Mouse (Mus musculus): Measurements from ENCODE around the gene Tceal3. TPM values are rescaled to one million over a fixed set of nuclear protein-coding genes. Genes with fewer than 3 reads are reported as not detected.
"Not testable (repeated sequence)": the region's sequence is repeated elsewhere in the genome, so short reads cannot be mapped to it uniquely, and the experiment has no call there.

Gene Tceal3
- 11.0 and 13.0 TPM in 2 replicates for polyA plus RNA-seq (2015; fragmentation: Nextera tagmentation; extraction: Ambion mirVana)

DNA sequence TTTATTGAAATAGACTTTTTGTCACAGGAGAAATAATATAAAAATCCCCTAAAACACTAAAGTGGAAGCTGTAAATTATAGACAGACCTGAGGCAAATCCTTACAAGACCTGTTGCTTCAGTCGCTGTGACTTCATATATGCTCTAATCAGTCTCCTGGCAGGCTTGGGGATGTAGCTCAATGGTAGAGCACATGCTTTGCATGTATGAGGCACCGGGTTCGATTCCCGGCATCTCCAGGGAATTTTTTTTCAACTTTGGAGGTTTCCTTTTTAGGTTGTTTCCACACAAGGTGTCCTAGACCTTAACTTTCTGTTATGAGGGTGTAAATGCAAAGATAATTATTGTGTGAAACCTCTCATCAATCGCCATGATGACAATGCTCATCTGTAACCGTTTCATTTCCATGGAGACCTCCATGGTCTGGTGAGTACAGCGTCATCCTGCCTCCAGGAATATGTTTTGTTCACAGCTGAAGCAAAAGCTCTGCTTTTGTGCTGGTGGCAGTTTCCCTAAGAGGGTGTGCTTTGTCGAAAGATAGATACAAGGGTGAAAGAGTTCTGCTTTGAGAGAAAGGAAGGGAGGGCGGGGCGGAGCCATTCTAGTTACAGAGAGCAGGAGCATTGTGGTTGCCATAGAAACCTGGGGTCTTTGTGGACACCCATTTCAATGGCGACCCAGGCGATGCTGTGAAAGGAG is at the start of gene Tceal3:
Tceal3 (plus strand) TSS at position 644 of the 698 bp plus-strand sequence.
- no peak within 1 kb of the TSS for H3K9ac ChIP-seq (ENCODE audit: low read length)
- no peaks in the 10 kb centered on the region for H3K9me3 ChIP-seq (ENCODE audit: control insufficient read depth, low read length)
- H3K36me3 ChIP-seq (ENCODE audit: control insufficient read depth, insufficient read depth, low read length) = no peaks in the 10 kb centered on the region
- H3K27ac ChIP-seq (ENCODE audit: low read length) = no peak within 1 kb of the TSS
- WGBS = 52% methylated on average over 12 of the region's 12 CpGs
- H3K27me3 ChIP-seq (ENCODE audit: control insufficient read depth, insufficient read depth, low read depth, low read length) = no peaks in the 10 kb centered on the region
- no peak within 1 kb of the TSS for H3K4me2 ChIP-seq (ENCODE audit: low read depth, low read length)
- H3K4me1 ChIP-seq (replicated peaks; ENCODE audit: control insufficient read depth, insufficient read depth, low read length) = no peaks in the 10 kb centered on the region
- ATAC-seq (ENCODE audit: low read depth) = no peak
- no peak within 1 kb of the TSS for H3K4me3 ChIP-seq (ENCODE audit: low read length)

DNA sequence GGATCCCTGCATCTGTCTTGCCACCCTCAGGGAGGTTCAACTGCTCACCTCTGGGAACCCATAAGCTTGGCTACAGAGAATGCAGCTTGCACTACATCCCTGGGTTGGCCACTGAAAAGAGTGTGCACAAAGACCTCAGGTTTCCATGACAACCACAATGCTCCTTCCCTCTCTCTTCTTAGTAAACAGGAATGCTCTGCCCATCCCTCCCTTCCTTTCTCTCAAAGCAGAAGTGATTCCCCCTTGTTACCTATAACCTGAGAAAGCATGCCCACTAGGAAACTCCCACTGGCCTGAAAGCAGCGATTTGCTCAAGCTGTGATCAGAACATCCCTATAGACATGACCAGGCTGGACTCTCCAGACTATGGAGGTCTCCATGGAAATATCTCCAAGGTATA is 46.7 kb upstream of the Tceal3 start, which contains the start of gene Kir3dl2:
Kir3dl2 (minus strand) TSS at position 101 of the 400 bp plus-strand sequence.
- not testable (repeated sequence) for H3K4me2 ChIP-seq (ENCODE audit: low read depth, low read length); H3K36me3 ChIP-seq (ENCODE audit: control insufficient read depth, insufficient read depth, low read length); H3K27me3 ChIP-seq (ENCODE audit: control insufficient read depth, insufficient read depth, low read depth, low read length); H3K9me3 ChIP-seq (ENCODE audit: control insufficient read depth, low read length); H3K4me3 ChIP-seq (ENCODE audit: low read length); ATAC-seq (ENCODE audit: low read depth); H3K27ac ChIP-seq (ENCODE audit: low read length); H3K9ac ChIP-seq (ENCODE audit: low read length); H3K4me1 ChIP-seq (replicated peaks; ENCODE audit: control insufficient read depth, insufficient read depth, low read length)
- 72% methylated on average over 1 of the region's 1 CpGs for WGBS

DNA sequence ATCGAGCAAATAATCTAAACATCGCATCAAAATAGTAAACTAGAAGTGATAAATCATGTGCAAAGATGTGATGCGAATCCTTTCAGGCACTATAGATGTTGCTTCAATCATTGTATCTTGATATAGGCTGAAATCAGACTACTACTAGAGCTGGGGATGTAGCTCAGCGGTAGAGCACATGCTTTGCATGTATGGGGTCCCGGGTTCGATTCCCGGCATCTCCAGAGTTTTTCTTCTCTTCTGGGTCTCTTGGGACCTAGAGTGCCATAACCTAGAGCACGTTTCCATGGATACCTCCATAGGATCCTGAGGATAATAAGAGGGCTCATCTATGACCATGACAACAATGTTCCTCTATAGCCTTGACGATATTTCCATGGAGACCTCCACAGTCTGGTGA is 21.5 kb upstream of the Tceal3 start:
- not testable (repeated sequence) for H3K9ac ChIP-seq (ENCODE audit: low read length); H3K27ac ChIP-seq (ENCODE audit: low read length); ATAC-seq (ENCODE audit: low read depth); H3K4me2 ChIP-seq (ENCODE audit: low read depth, low read length); H3K36me3 ChIP-seq (ENCODE audit: control insufficient read depth, insufficient read depth, low read length); H3K27me3 ChIP-seq (ENCODE audit: control insufficient read depth, insufficient read depth, low read depth, low read length); H3K4me3 ChIP-seq (ENCODE audit: low read length); H3K4me1 ChIP-seq (replicated peaks; ENCODE audit: control insufficient read depth, insufficient read depth, low read length); H3K9me3 ChIP-seq (ENCODE audit: control insufficient read depth, low read length)
- 81% methylated on average over 9 of the region's 9 CpGs for WGBS

DNA sequence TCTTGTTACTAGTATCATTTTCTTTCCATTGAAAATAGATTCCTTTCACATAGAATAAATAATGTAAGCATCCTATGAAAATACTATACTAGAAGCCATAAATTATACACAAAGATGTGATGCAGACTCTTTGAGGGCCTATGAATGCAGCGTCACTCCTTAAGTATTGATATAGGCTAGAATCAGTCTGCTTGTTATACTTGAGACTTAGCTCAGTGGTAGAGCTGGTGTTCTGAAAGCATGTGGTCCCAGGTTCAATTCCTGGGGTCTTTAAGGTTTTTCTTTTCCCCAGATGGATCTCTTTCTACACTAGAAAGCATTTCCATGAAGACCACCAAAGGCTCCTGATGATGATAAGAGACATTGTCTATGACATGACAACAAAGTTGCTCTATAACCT is 6.0 kb upstream of the Tceal3 start:
- Histone ChIP-seq H3K9me3 (ENCODE audit: control insufficient read depth, low read length) (no peaks in the 10 kb centered on the region), H3K36me3 (ENCODE audit: control insufficient read depth, insufficient read depth, low read length) (no peaks in the 10 kb centered on the region), H3K4me1 (replicated peaks; ENCODE audit: control insufficient read depth, insufficient read depth, low read length) (no peaks in the 10 kb centered on the region), H3K4me2 (ENCODE audit: low read depth, low read length) (no peak overlapping the region), H3K4me3 (ENCODE audit: low read length) (no peak overlapping the region), H3K9ac (ENCODE audit: low read length) (no peak overlapping the region), H3K27ac (ENCODE audit: low read length) (no peak overlapping the region), H3K27me3 (ENCODE audit: control insufficient read depth, insufficient read depth, low read depth, low read length) (no peaks in the 10 kb centered on the region)
- ATAC-seq (ENCODE audit: low read depth) = no peak
- WGBS = 88% methylated on average over 1 of the region's 1 CpGs

DNA sequence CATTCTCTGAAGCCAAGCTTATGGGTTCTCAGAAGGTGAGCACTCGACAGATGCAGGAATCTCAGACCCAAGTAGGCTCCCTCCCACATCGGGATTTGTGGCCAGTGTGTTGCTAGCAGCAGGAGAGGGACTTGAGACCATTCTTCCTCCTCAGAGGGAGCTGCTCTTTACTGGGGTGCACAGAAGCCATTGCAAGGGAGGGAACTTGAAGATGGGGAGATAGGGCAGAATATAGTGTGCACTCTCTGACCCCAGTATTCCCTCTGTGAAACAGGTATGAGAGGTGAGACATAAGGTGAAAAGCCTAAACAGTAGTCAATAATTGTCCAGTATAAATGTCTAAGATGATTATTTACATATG is 235 bp downstream of the Tceal3 start:
- H3K27ac ChIP-seq (ENCODE audit: low read length) = no peak overlapping the region
- no peak overlapping the region for H3K4me3 ChIP-seq (ENCODE audit: low read length)
- no peak overlapping the region for H3K9ac ChIP-seq (ENCODE audit: low read length)
- no peak for ATAC-seq (ENCODE audit: low read depth)
- no peaks in the 10 kb centered on the region for H3K27me3 ChIP-seq (ENCODE audit: control insufficient read depth, insufficient read depth, low read depth, low read length)
- no peak overlapping the region for H3K4me2 ChIP-seq (ENCODE audit: low read depth, low read length)
- H3K4me1 ChIP-seq (replicated peaks; ENCODE audit: control insufficient read depth, insufficient read depth, low read length) = no peaks in the 10 kb centered on the region
- no peaks in the 10 kb centered on the region for H3K9me3 ChIP-seq (ENCODE audit: control insufficient read depth, low read length)
- H3K36me3 ChIP-seq (ENCODE audit: control insufficient read depth, insufficient read depth, low read length) = no peaks in the 10 kb centered on the region
- WGBS = 30% methylated on average over 2 of the region's 2 CpGs

DNA sequence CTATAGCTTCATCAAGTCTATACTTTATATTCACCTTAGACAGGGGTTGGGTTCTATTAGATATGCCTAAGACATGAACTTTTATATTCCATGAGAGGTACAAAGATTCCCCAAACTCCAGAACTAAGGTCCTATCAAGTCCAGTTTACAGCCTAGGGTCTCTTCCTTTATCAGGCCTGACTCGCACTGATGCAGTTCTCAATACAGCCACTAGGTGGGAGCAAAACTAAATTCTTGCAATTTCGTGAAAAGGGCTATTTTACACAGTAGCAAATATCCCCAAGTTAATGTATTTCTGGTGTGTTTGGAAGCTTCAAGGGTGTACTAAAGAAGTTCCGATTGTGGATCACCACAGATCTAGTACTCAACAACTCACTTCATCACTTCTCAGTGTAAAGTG is 8.8 kb downstream of the Tceal3 start:
- WGBS = 10% methylated on average over 3 of the region's 3 CpGs

DNA sequence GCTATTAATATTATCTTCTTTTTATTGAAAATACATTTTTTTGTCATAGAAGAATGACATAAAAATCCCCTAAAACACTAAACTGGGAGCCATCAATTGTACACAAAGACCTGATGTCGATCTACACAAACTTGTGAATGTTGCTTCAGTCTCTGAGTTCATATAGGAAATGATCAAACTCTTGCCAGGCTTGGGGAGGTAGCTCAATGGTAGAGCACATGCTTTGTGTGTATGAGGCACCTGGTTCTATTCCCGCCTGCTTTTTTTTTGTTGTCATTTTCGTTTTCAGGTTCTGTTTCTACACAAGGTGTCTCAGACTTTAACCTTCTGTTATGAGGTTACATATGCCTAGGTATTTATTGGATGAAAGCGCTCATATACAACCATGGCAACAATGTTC is 16.3 kb downstream of the Tceal3 start:
- no peak for ATAC-seq (ENCODE audit: low read depth)
- no peak overlapping the region for H3K4me3 ChIP-seq (ENCODE audit: low read length)
- H3K9me3 ChIP-seq (ENCODE audit: control insufficient read depth, low read length) = no peaks in the 10 kb centered on the region
- H3K36me3 ChIP-seq (ENCODE audit: control insufficient read depth, insufficient read depth, low read length) = no peaks in the 10 kb centered on the region
- H3K4me2 ChIP-seq (ENCODE audit: low read depth, low read length) = no peak overlapping the region
- H3K9ac ChIP-seq (ENCODE audit: low read length) = no peak overlapping the region
- WGBS = 75% methylated on average over 4 of the region's 4 CpGs
- no peak overlapping the region for H3K27ac ChIP-seq (ENCODE audit: low read length)
- no peaks in the 10 kb centered on the region for H3K4me1 ChIP-seq (replicated peaks; ENCODE audit: control insufficient read depth, insufficient read depth, low read length)
- H3K27me3 ChIP-seq (ENCODE audit: control insufficient read depth, insufficient read depth, low read depth, low read length) = no peaks in the 10 kb centered on the region

More for the DNA sequence above, 8.8 kb downstream of the Tceal3 start:
- Histone ChIP-seq H3K27ac (ENCODE audit: low read length) (no peak overlapping the region), H3K36me3 (ENCODE audit: control insufficient read depth, insufficient read depth, low read length) (no peaks in the 10 kb centered on the region), H3K27me3 (ENCODE audit: control insufficient read depth, insufficient read depth, low read depth, low read length) (no peaks in the 10 kb centered on the region), H3K9ac (ENCODE audit: low read length) (no peak overlapping the region), H3K9me3 (ENCODE audit: control insufficient read depth, low read length) (no peaks in the 10 kb centered on the region), H3K4me2 (ENCODE audit: low read depth, low read length) (no peak overlapping the region), H3K4me1 (replicated peaks; ENCODE audit: control insufficient read depth, insufficient read depth, low read length) (no peaks in the 10 kb centered on the region), H3K4me3 (ENCODE audit: low read length) (no peak overlapping the region)
- no peak for ATAC-seq (ENCODE audit: low read depth)

DNA sequence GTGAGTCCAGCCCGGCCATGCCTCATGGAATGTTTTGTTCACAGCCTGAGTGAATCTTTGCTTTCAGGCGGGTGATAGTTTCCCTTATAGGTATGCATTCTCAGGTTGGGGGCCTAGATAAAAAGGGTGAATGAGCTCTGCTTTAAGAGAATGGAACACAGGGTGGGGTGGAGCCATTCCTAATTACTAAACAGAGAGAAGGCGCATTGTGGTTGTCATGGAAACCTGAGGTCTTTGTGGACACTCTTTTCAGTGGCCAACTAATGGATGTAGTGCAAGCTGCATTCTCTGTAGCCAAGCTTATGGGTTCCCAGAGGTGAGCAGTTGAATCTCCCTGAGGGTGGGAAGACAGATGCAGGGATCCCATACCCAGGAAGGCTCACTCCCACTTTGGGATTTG is 16.8 kb downstream of the Tceal3 start:
- no peaks in the 10 kb centered on the region for H3K27me3 ChIP-seq (ENCODE audit: control insufficient read depth, insufficient read depth, low read depth, low read length)
- no peaks in the 10 kb centered on the region for H3K4me1 ChIP-seq (replicated peaks; ENCODE audit: control insufficient read depth, insufficient read depth, low read length)
- no peak overlapping the region for H3K4me2 ChIP-seq (ENCODE audit: low read depth, low read length)
- H3K9me3 ChIP-seq (ENCODE audit: control insufficient read depth, low read length) = no peaks in the 10 kb centered on the region
- WGBS = 84% methylated on average over 3 of the region's 3 CpGs
- H3K4me3 ChIP-seq (ENCODE audit: low read length) = no peak overlapping the region
- no peaks in the 10 kb centered on the region for H3K36me3 ChIP-seq (ENCODE audit: control insufficient read depth, insufficient read depth, low read length)
- ATAC-seq (ENCODE audit: low read depth) = no peak
- no peak overlapping the region for H3K27ac ChIP-seq (ENCODE audit: low read length)
- H3K9ac ChIP-seq (ENCODE audit: low read length) = no peak overlapping the region

DNA sequence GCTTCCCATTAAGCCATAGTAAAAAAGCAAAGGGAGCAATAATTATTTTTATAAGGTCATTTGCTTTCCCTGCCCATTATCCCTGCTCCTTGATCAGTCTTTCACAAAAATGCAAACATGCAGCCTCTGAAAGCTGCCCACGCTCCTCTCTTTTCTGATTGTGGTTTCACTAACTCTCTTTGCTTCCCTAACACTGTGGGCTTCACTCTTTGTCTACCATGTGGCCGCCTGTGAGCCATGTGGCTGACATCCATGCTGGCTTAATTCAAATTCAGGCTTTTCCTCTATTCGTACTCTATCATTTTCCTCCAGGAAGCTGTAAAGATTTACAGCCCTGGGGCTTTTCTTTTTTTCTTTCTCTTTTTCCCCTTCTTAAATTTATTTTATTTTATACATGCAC is 20.7 kb downstream of the Tceal3 start:
- Histone ChIP-seq H3K4me1 (replicated peaks; ENCODE audit: control insufficient read depth, insufficient read depth, low read length) (no peaks in the 10 kb centered on the region), H3K27ac (ENCODE audit: low read length) (no peak overlapping the region), H3K4me2 (ENCODE audit: low read depth, low read length) (no peak overlapping the region), H3K27me3 (ENCODE audit: control insufficient read depth, insufficient read depth, low read depth, low read length) (no peaks in the 10 kb centered on the region), H3K9me3 (ENCODE audit: control insufficient read depth, low read length) (no peaks in the 10 kb centered on the region), H3K36me3 (ENCODE audit: control insufficient read depth, insufficient read depth, low read length) (no peaks in the 10 kb centered on the region), H3K9ac (ENCODE audit: low read length) (no peak overlapping the region), H3K4me3 (ENCODE audit: low read length) (no peak overlapping the region)
- ATAC-seq (ENCODE audit: low read depth) = no peak
- 58% methylated on average over 3 of the region's 3 CpGs for WGBS

DNA sequence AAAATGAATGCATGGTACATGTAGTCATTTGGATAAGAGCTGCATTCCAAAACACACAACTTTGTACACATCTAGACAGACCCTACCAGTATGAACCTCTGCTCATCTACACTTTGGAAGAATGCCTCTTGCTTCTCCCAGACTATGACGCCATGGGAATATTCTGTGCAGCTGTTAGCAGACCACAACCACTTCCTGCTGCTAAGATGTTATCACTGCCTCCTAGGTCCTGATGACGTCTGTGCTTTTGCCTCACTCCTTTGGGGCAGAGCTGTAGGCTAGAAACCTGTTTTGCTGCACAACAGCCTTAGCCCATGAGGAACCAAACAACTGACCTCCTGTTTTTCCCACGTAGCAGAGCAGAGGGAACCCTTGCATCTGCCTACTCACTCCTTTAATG is 25.2 kb downstream of the Tceal3 start:
- not testable (repeated sequence) for ATAC-seq (ENCODE audit: low read depth); H3K9me3 ChIP-seq (ENCODE audit: control insufficient read depth, low read length); H3K4me3 ChIP-seq (ENCODE audit: low read length); H3K27me3 ChIP-seq (ENCODE audit: control insufficient read depth, insufficient read depth, low read depth, low read length); H3K9ac ChIP-seq (ENCODE audit: low read length); H3K27ac ChIP-seq (ENCODE audit: low read length); H3K4me1 ChIP-seq (replicated peaks; ENCODE audit: control insufficient read depth, insufficient read depth, low read length); H3K36me3 ChIP-seq (ENCODE audit: control insufficient read depth, insufficient read depth, low read length); H3K4me2 ChIP-seq (ENCODE audit: low read depth, low read length)
- 40% methylated on average over 3 of the region's 3 CpGs for WGBS
